Mouse (Mus musculus): ENCODE measurements around the gene Pak7. TPM values are rescaled to one million over a fixed set of nuclear protein-coding genes. Genes with fewer than 3 reads are reported as not detected.

Gene Pak7
- polyA plus RNA-seq, 1 experiment from 2014 or later = 41.8 TPM

DNA sequence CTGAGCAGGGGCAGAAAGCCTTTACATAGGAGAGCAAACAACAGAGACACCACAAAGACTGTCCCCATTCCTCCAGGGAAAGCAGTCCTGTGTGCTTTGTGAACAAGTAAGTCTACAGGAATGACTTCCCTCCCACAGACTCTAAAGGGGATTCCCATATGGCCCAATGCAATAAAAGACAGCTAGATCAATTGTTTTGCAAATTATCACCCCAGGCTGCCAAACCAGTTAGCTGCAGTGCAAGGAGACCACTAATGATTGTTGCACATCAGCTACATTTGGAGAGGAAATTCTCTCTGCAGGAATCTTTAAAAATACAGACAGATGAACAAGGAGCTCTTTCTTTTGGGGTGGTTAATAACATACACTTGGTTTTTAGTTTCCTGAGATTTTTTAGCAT, 280.2 kb downstream of the Pak7 start:
- ATAC-seq (ENCODE audit: low FRiP score, low TSS enrichment) (0 out of 2 replicates have a peak, but pooled peaks have one; percentile 25), DNase-seq (peak; percentile 74)
- Histone ChIP-seq H3K27me3 (ENCODE audit: control insufficient read depth, insufficient read depth, low read length) (no peaks in the 10 kb centered on the region), H3K4me2 (ENCODE audit: low read length) (peak overlapping the region; percentile 29), H3K4me3 (replicated peaks; ENCODE audit: low read depth, low read length) (no peak overlapping the region), H3K9ac (replicated peaks; ENCODE audit: low read length) (no peak overlapping the region), H3K27ac (replicated peaks; ENCODE audit: low read depth, low read length) (peak overlapping the region; percentile 94), H3K4me1 (ENCODE audit: control insufficient read depth, insufficient read depth, low read length) (peaks cover 28% of the 10 kb centered on the region), H3K36me3 (ENCODE audit: control insufficient read depth, insufficient read depth, low read length) (no peaks in the 10 kb centered on the region), H3K9me3 (ENCODE audit: control insufficient read depth, low read length) (no peaks in the 10 kb centered on the region)

DNA sequence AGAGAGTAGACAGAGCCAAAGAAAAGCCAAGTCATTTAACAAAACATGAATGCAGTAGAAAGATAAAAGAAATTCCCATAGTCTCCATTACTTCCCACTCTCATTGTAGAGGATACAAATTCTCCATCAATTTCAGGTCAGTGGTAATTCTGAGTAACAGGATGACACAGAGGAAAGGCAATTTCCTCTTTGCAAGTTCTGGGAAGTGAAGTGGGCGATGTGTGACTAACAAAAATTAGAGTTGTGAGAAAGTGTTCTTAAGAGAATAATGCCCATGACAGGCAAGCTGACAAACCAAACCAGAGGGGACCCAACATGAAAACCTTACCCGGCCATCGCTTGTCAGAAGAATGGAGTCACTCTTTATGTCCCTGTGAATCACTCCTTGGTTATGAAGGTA, 290.6 kb downstream of the Pak7 start:
- no peaks in the 10 kb centered on the region for H3K9me3 ChIP-seq (ENCODE audit: control insufficient read depth, low read length)
- H3K36me3 ChIP-seq (ENCODE audit: control insufficient read depth, insufficient read depth, low read length) = 0 out of 2 replicates have a peak, but pooled peaks cover 3% of the 10 kb centered on the region
- WGBS = 95% methylated on average over 3 of the region's 3 CpGs
- H3K4me2 ChIP-seq (ENCODE audit: low read length) = no peak overlapping the region
- H3K9ac ChIP-seq (replicated peaks; ENCODE audit: low read length) = no peak overlapping the region
- no peaks in the 10 kb centered on the region for H3K4me1 ChIP-seq (ENCODE audit: control insufficient read depth, insufficient read depth, low read length)
- ATAC-seq (ENCODE audit: low FRiP score, low TSS enrichment) (no peak), DNase-seq (no peak)
- H3K4me3 ChIP-seq (replicated peaks; ENCODE audit: low read depth, low read length) = no peak overlapping the region
- H3K27ac ChIP-seq (replicated peaks; ENCODE audit: low read depth, low read length) = no peak overlapping the region
- H3K27me3 ChIP-seq (ENCODE audit: control insufficient read depth, insufficient read depth, low read length) = no peaks in the 10 kb centered on the region

DNA sequence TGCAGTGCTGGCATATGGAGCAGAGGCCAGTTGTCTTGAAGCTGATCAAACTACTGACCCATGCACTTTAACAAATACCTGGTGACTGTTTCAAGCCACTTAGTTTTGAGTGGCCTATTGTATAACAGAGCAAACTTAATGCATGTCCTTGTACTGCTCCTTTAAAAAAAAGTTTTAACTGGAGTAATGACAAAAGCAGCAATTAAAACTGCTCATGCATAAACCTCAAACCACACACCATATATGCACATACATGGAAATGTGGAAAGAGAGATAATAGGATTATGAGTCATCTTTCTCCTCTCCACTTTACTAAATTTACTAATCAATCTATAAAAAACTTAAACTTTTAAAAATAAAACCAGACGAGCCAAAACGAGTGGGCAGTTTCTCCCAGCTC, 291.8 kb downstream of the Pak7 start:
- ATAC-seq (ENCODE audit: low FRiP score, low TSS enrichment) = no peak

DNA sequence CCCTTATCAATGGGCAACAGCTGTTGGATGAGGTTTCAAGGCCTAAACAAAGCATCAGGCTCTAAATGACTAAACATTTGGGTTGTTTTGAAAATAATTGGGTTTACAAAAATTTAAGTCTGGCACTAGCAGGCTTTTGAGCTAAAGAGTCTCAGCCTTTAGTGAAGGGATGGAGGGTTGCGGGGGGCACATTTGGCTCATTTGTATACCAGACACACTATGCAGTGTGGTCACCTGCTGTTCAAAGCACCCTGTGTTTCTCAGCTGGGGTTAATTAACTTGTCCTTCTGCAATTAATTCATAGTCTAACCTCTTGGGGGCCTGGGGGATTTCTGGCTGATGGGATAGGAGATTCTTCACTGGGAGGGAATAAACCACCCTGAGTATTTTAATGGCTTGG, 323.4 kb downstream of the Pak7 start:
- 44% methylated on average over 1 of the region's 1 CpGs for WGBS
- Histone ChIP-seq H3K4me3 (replicated peaks; ENCODE audit: low read depth, low read length) (no peak overlapping the region), H3K36me3 (ENCODE audit: control insufficient read depth, insufficient read depth, low read length) (no peaks in the 10 kb centered on the region), H3K9ac (replicated peaks; ENCODE audit: low read length) (no peak overlapping the region), H3K4me1 (ENCODE audit: control insufficient read depth, insufficient read depth, low read length) (peaks cover 2% of the 10 kb centered on the region; the same call in 1 of the 2 replicates), H3K27me3 (ENCODE audit: control insufficient read depth, insufficient read depth, low read length) (peaks cover 13% of the 10 kb centered on the region), H3K9me3 (ENCODE audit: control insufficient read depth, low read length) (no peaks in the 10 kb centered on the region), H3K4me2 (ENCODE audit: low read length) (no peak overlapping the region), H3K27ac (replicated peaks; ENCODE audit: low read depth, low read length) (no peak overlapping the region)
- ATAC-seq (ENCODE audit: low FRiP score, low TSS enrichment) (no peak), DNase-seq (no peak)

More for the DNA sequence above, 291.8 kb downstream of the Pak7 start:
- Histone ChIP-seq H3K9ac (replicated peaks; ENCODE audit: low read length) (no peak overlapping the region), H3K4me1 (ENCODE audit: control insufficient read depth, insufficient read depth, low read length) (no peaks in the 10 kb centered on the region), H3K36me3 (ENCODE audit: control insufficient read depth, insufficient read depth, low read length) (0 out of 2 replicates have a peak, but pooled peaks cover 3% of the 10 kb centered on the region), H3K4me3 (replicated peaks; ENCODE audit: low read depth, low read length) (no peak overlapping the region), H3K9me3 (ENCODE audit: control insufficient read depth, low read length) (no peaks in the 10 kb centered on the region), H3K4me2 (ENCODE audit: low read length) (no peak overlapping the region), H3K27me3 (ENCODE audit: control insufficient read depth, insufficient read depth, low read length) (no peaks in the 10 kb centered on the region), H3K27ac (replicated peaks; ENCODE audit: low read depth, low read length) (no peak overlapping the region)
- WGBS = 81% methylated on average over 2 of the region's 2 CpGs
- DNase-seq = no peak

DNA sequence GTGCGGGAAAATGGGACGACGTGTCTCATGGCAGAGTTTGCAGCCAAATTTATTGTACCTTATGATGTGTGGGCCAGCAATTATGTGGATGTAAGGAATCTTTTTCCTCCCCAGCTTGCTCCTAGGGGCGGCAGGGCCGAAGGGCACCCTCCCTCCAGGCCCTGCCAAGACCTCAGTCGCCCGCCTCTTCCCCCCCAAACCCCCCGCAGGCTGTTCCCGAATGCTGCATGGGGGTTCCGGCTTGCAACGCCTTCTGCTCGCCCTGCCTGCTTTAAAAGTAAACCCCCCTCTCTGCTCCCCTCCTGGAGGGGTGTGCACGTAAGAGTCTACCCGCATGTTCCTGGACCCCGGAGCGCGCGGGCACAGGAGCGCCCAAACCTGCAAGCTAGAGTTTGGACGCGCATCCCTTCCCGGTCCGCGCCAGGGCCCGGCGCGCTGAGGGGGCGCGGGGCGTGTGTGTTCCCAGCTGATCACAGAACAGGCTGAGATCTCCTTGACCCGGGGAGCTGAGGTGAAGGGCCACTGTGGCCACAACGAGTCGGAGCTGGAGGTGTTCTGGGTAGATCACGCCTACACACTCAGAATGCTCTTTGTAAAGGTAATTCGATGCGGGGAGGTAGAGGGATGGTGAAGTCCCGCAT, 328.6 kb downstream of the Pak7 start:
- Histone ChIP-seq H3K27me3 (ENCODE audit: control insufficient read depth, insufficient read depth, low read length) (peaks cover 35% of the 10 kb centered on the region), H3K9ac (replicated peaks; ENCODE audit: low read length) (peak overlapping the region; percentile 54), H3K27ac (replicated peaks; ENCODE audit: low read depth, low read length) (0 out of 2 replicates have a peak overlapping the region, but pooled peaks have one; percentile 32), H3K4me3 (replicated peaks; ENCODE audit: low read depth, low read length) (peak overlapping the region; percentile 35), H3K4me2 (ENCODE audit: low read length) (peak overlapping the region; percentile 70), H3K36me3 (ENCODE audit: control insufficient read depth, insufficient read depth, low read length) (no peaks in the 10 kb centered on the region), H3K4me1 (ENCODE audit: control insufficient read depth, insufficient read depth, low read length) (peaks cover 12% of the 10 kb centered on the region; the same call in 1 of the 2 replicates), H3K9me3 (ENCODE audit: control insufficient read depth, low read length) (no peaks in the 10 kb centered on the region)
- ATAC-seq (ENCODE audit: low FRiP score, low TSS enrichment) (no peak), DNase-seq (peak; percentile 47)
- 1% methylated on average over 37 of the region's 37 CpGs for WGBS

DNA sequence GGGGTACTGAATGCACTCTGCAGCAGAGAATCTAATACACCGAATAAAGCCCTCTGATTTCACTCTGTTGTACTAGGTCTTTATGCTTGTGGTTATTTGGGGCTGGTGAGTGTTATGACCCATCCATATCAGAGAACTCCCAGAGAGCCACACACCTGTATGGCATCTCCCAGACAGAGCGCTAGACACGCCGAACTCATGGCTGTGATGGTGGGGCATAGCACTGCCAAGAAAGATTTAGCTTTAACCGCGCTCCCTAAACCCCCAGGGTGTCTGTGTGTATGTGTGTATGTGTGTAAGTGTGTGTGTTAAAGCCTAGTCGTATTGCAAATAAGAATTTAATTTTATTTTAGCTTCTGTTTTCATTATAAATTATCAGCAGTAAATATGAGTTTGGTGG, 329.4 kb downstream of the Pak7 start:
- peak overlapping the region; percentile 35 for H3K4me3 ChIP-seq (replicated peaks; ENCODE audit: low read depth, low read length)
- peaks cover 12% of the 10 kb centered on the region; the same call in 1 of the 2 replicates for H3K4me1 ChIP-seq (ENCODE audit: control insufficient read depth, insufficient read depth, low read length)
- peak overlapping the region; percentile 70 for H3K4me2 ChIP-seq (ENCODE audit: low read length)
- peak overlapping the region; percentile 7; the same call in 1 of the 2 replicates for H3K9ac ChIP-seq (replicated peaks; ENCODE audit: low read length)
- no peaks in the 10 kb centered on the region for H3K36me3 ChIP-seq (ENCODE audit: control insufficient read depth, insufficient read depth, low read length)
- no peak for ATAC-seq (ENCODE audit: low FRiP score, low TSS enrichment)
- H3K27me3 ChIP-seq (ENCODE audit: control insufficient read depth, insufficient read depth, low read length) = peaks cover 35% of the 10 kb centered on the region
- no peak overlapping the region for H3K27ac ChIP-seq (replicated peaks; ENCODE audit: low read depth, low read length)
- H3K9me3 ChIP-seq (ENCODE audit: control insufficient read depth, low read length) = no peaks in the 10 kb centered on the region
- DNase-seq = peak; percentile 42
- WGBS = 4% methylated on average over 7 of the region's 7 CpGs

DNA sequence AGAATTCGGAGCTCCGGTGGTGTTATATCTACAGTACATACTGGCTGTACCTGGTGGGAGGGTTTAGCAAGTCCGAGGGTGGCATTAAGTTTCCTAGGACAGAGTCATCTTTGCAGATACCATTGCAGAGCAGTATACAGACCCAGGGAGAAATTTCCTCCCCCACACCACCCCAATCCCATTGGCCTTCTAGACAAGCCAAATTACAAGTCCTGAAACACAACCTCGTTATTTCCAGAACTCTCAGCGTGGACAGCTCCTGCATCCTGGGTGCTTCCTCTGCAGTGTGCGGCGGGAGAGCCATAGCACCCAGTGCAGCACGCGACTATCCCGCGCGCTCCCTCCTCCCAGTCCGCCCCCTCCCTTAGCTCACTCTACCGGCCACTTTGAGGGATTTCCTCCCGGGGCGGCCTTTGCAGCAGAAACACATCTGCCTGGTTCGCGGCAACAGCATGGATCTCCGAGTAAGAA, 329.9 kb downstream of the Pak7 start:
- H3K9ac ChIP-seq (replicated peaks; ENCODE audit: low read length) = peak overlapping the region; percentile 7; the same call in 1 of the 2 replicates
- peaks cover 35% of the 10 kb centered on the region for H3K27me3 ChIP-seq (ENCODE audit: control insufficient read depth, insufficient read depth, low read length)
- H3K4me2 ChIP-seq (ENCODE audit: low read length) = peak overlapping the region; percentile 70
- H3K9me3 ChIP-seq (ENCODE audit: control insufficient read depth, low read length) = no peaks in the 10 kb centered on the region
- ATAC-seq (ENCODE audit: low FRiP score, low TSS enrichment) (peak; percentile 31; the same call in 1 of the 2 replicates), DNase-seq (peak; percentile 57)
- H3K4me1 ChIP-seq (ENCODE audit: control insufficient read depth, insufficient read depth, low read length) = peaks cover 12% of the 10 kb centered on the region; the same call in 1 of the 2 replicates
- H3K4me3 ChIP-seq (replicated peaks; ENCODE audit: low read depth, low read length) = peak overlapping the region; percentile 35
- H3K36me3 ChIP-seq (ENCODE audit: control insufficient read depth, insufficient read depth, low read length) = no peaks in the 10 kb centered on the region
- no peak overlapping the region for H3K27ac ChIP-seq (replicated peaks; ENCODE audit: low read depth, low read length)
- 5% methylated on average over 19 of the region's 19 CpGs for WGBS

DNA sequence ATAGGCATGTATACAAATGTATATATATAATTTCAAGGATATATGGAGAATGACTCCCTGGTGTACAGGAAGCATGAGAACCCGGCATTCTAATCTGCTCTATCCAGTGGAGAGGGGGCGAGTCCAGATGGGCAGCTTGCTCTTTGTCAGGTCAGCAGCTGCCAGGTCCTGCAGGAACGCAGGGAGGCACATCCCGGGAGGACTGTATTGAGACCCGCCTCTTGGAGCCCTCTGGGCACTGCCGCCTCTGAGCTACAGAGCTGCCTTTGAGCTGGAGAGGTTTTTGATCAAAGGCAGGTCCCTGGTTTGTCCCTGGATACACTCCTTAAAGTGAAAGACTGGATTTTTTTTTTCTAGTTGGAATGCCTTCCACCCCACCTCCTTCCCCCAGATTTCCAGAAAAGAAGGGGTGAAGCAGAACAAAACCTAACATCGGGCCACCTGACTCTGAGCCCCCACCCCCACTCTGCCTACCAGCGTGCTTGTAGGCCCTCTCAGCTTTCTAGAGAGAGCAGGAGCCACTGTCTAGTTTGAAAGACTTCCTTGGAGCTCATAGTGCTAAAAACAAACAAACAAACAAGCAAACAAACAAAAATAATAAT, 336.0 kb downstream of the Pak7 start, which contains the start of gene Lamp5:
Gene Lamp5, plus strand, starts transcription at position 552 of the 602 bp plus-strand sequence.
- 2% methylated on average over 8 of the region's 8 CpGs for whole genome bisulfite sequencing
- H3K9ac ChIP-seq (replicated peaks; ENCODE audit: low read length) = peak within 1 kb of the TSS; percentile 34
- peak; percentile 59 for DNase-seq

More for the DNA sequence above, 336.0 kb downstream of the Pak7 start, which contains the start of gene Lamp5:
- 0 out of 2 replicates have a peak, but pooled peaks have one; percentile 70 for ATAC-seq (ENCODE audit: low FRiP score, low TSS enrichment)
- Histone ChIP-seq H3K36me3 (ENCODE audit: control insufficient read depth, insufficient read depth, low read length) (no peaks in the 10 kb centered on the region), H3K27me3 (ENCODE audit: control insufficient read depth, insufficient read depth, low read length) (0 out of 2 replicates have a peak, but pooled peaks cover 3% of the 10 kb centered on the region), H3K27ac (replicated peaks; ENCODE audit: low read depth, low read length) (no peak within 1 kb of the TSS; the same call in 1 of the 2 replicates), H3K4me2 (ENCODE audit: low read length) (peak within 1 kb of the TSS; percentile 56), H3K4me1 (ENCODE audit: control insufficient read depth, insufficient read depth, low read length) (peaks cover 12% of the 10 kb centered on the region), H3K4me3 (replicated peaks; ENCODE audit: low read depth, low read length) (peak within 1 kb of the TSS; percentile 28), H3K9me3 (ENCODE audit: control insufficient read depth, low read length) (no peaks in the 10 kb centered on the region)
